Comparison of ENCODE assay signal across 18 mouse cellular contexts in genomic region chr7:64214066-64214465, GRCm38 (mm10).
"Had no signal": no experiment of that assay in that cellular context is flagged by ENCODE, and none has a peak within 500 bp of the region (broad histone marks: within the 10 kb centered on the region; RNA-seq: fewer than 3 reads in every experiment).

No protein-coding gene starts in this region.

- H3K27ac ChIP-seq: liver, embryonic 15.5 days; lung, embryonic 15.5 days; macrophage; midbrain, embryonic 13.5 days; midbrain, embryonic 15.5 days; neural tube, embryonic 12.5 days; stomach, embryonic 15.5 days had no signal

- H3K4me2 ChIP-seq: liver, embryonic 15.5 days; lung, embryonic 15.5 days; midbrain, embryonic 11.5 days; midbrain, embryonic 13.5 days; midbrain, embryonic 15.5 days; neural tube, embryonic 12.5 days; stomach, embryonic 15.5 days had no signal

- H3K9ac ChIP-seq: liver, embryonic 15.5 days; liver, postnatal 0 days; lung, embryonic 15.5 days; midbrain, embryonic 13.5 days; midbrain, embryonic 15.5 days; neural tube, embryonic 12.5 days; stomach, embryonic 15.5 days had no signal

- H3K36me3 ChIP-seq: liver, embryonic 15.5 days; lung, embryonic 15.5 days; midbrain, embryonic 13.5 days; midbrain, embryonic 15.5 days; neural tube, embryonic 12.5 days; stomach, embryonic 15.5 days had no signal

- H3K27me3 ChIP-seq: liver, embryonic 15.5 days; lung, embryonic 15.5 days; midbrain, embryonic 13.5 days; midbrain, embryonic 15.5 days; neural tube, embryonic 12.5 days; stomach, embryonic 15.5 days had no signal

- ATAC-seq: liver, postnatal 0 days; lung, postnatal 0 days; midbrain, embryonic 13.5 days; midbrain, embryonic 15.5 days had no signal

- DNase-seq: liver, postnatal 0 days; lung, adult 2 months; lung, postnatal 14 days; lung, postnatal 36 days; right cerebral cortex, postnatal 25 days; thymus, adult 2 months; thymus, postnatal 25 days; thymus, postnatal 4 days had no signal

- H3K9me3 ChIP-seq: liver, embryonic 15.5 days; lung, embryonic 15.5 days; megakaryocyte, embryonic 14.5 days; midbrain, embryonic 13.5 days; midbrain, embryonic 15.5 days; neural tube, embryonic 12.5 days; stomach, embryonic 15.5 days had no signal

- H3K4me1 ChIP-seq: liver, embryonic 15.5 days; lung, embryonic 15.5 days; midbrain, embryonic 13.5 days; midbrain, embryonic 15.5 days; neural tube, embryonic 12.5 days; stomach, embryonic 15.5 days had no signal

- H3K4me3 ChIP-seq: liver, embryonic 15.5 days; lung, embryonic 15.5 days; megakaryocyte, embryonic 14.5 days; midbrain, embryonic 13.5 days; midbrain, embryonic 15.5 days; neural tube, embryonic 12.5 days; stomach, embryonic 15.5 days had no signal
